Mouse (Mus musculus): Measurements from ENCODE around the gene Card6. TPM values are rescaled to one million over a fixed set of nuclear protein-coding genes. Genes with fewer than 3 reads are reported as not detected.

The Card6 gene
- polyA plus RNA-seq, 1 experiment: 1.4 TPM

DNA sequence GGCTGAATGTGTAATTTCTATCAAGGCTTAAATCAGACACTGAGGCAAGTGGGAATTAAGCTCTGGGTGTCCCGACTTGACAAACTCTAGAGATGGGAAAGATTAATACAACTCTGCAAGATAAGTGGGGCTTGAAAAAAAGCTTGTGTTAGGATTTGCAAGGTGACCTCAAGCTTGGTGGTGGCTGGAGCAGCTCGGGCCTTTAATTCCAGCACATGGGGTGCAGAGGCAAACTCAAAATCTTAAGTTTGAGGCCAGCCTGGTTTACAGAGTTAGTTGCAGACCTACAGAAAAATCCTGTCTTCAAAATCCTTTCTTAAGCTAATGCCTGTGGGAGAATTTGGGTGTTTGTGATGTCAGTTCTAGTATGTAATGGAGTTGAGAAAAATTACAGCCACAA, 10.9 kb upstream of the Card6 start:
- Histone ChIP-seq H3K36me3 (ENCODE audit: control insufficient read depth, insufficient read depth, low read length) (peaks cover 38% of the 10 kb centered on the region), H3K27ac (ENCODE audit: insufficient read depth, low read depth, low read length) (no peak overlapping the region), H3K4me1 (ENCODE audit: control insufficient read depth, insufficient read depth, insufficient read length, low read length) (peaks cover 4% of the 10 kb centered on the region; the same call in 1 of the 2 replicates), H3K4me3 (ENCODE audit: low read depth, low read length) (no peak overlapping the region), H3K27me3 (ENCODE audit: control insufficient read depth, insufficient read depth, low read length) (no peaks in the 10 kb centered on the region)
- no peak for TF ChIP-seq POLR2A (IDR thresholded peaks at IDR 0.05; ENCODE audit: low read depth, low read length)
- TF ChIP-seq CTCF (IDR thresholded peaks at IDR 0.05; ENCODE audit: extremely low read depth, insufficient read length, insufficient replicate concordance, low read depth, low read length): no peak
- 61% methylated on average over 2 of the region's 2 CpGs for WGBS

DNA sequence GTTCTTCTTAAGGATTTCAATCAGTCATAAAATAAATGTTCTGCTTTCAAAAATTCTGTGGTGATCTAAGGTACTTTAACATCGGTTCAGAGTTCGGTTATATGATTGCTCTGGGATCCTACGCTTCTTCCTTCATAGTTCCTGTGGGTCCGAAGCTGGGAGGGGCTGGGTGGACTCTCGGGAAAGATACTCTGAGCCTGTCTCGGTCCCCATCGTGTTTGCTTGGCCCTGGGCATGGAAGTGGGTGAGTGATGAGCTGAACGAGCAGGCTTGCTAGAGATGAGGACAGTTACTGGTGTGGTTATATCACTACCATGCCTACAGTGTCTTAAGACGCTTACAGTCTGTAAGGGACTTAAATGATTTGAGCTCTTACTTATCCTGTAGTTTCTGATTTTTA, 10.3 kb upstream of the Card6 start:
- no peak for TF ChIP-seq POLR2A (IDR thresholded peaks at IDR 0.05; ENCODE audit: low read depth, low read length)
- TF ChIP-seq CTCF (IDR thresholded peaks at IDR 0.05; ENCODE audit: extremely low read depth, insufficient read length, insufficient replicate concordance, low read depth, low read length): no peak
- no peak overlapping the region for H3K4me3 ChIP-seq (ENCODE audit: low read depth, low read length)
- H3K27ac ChIP-seq (ENCODE audit: insufficient read depth, low read depth, low read length): no peak overlapping the region
- peaks cover 37% of the 10 kb centered on the region for H3K36me3 ChIP-seq (ENCODE audit: control insufficient read depth, insufficient read depth, low read length)
- WGBS: 49% methylated on average over 9 of the region's 9 CpGs
- no peaks in the 10 kb centered on the region for H3K27me3 ChIP-seq (ENCODE audit: control insufficient read depth, insufficient read depth, low read length)
- H3K4me1 ChIP-seq (ENCODE audit: control insufficient read depth, insufficient read depth, insufficient read length, low read length): peaks cover 4% of the 10 kb centered on the region; the same call in 1 of the 2 replicates

DNA sequence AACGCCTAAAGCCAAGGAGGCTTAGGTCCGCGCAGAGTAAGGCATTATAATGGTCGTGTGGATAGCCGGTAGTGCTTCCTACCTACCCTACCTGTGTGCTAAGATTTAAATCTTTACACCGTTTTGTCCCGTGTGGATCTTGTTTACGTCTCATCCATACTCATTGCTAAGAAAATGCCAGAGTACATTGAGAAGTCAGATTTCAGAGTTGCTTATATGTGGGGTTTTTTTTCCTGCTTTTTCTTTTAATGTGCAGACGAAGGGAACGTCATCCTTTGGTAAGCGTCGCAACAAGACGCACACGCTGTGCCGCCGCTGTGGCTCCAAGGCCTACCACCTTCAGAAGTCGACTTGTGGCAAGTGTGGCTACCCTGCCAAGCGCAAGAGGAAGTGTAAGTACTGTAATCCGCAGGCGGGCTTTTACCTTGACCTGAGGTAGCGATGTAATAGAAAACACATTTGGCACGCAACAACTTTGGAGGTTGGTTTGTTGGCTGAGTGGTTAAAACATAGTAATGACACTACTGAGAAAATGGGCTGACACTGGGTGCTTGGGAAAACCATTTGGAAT, 8.8 kb upstream of the Card6 start:
- TF ChIP-seq POLR2A (IDR thresholded peaks at IDR 0.05; ENCODE audit: low read depth, low read length): no peak
- no peak for TF ChIP-seq CTCF (IDR thresholded peaks at IDR 0.05; ENCODE audit: extremely low read depth, insufficient read length, insufficient replicate concordance, low read depth, low read length)
- Histone ChIP-seq H3K36me3 (ENCODE audit: control insufficient read depth, insufficient read depth, low read length) (peaks cover 37% of the 10 kb centered on the region), H3K4me3 (ENCODE audit: low read depth, low read length) (peak overlapping the region; percentile 77), H3K27me3 (ENCODE audit: control insufficient read depth, insufficient read depth, low read length) (no peaks in the 10 kb centered on the region), H3K4me1 (ENCODE audit: control insufficient read depth, insufficient read depth, insufficient read length, low read length) (peaks cover 4% of the 10 kb centered on the region; the same call in 1 of the 2 replicates), H3K27ac (ENCODE audit: insufficient read depth, low read depth, low read length) (peak overlapping the region; percentile 17; the same call in 1 of the 2 replicates)
- under 1% methylated on average over 22 of the region's 22 CpGs for WGBS

DNA sequence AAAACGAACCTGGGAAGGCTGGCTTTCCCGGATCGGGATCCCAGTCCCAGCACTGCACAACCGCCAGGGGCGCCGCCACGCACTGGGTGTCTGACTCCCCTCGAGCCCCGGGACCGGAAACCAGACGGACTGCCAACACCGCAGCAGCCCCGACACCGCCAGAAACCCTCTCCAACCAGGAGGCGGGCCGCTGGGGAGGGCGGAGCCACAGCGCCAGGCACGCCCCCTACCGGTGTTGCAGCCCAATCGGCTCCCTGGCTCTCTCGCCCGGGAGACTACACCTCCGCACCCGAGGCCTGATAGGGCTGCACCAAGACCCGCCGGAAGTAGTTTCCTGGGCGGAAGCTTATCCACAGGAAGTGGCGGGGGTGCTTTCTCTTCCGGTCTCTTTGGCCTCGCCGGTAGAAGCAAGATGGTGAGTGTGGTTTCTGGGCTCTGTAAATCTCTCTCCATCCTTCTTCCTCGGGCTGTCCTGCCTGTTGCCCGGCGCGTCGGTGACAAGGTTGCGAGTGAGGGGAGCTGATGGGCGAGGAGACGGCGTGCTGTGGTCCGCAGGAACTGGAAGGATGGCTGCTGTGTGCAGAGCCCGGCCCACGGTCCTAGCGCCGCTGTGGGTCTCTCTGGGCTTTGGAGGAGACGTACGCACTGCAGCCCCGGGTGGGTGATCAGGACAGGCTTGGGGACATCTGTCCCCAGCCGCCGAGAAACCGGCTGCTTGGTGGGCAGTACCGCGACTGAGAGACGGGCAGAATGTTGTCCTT, 8.1 kb upstream of the Card6 start, which contains the start of gene Rpl37:
Rpl37 (plus strand) TSS at position 376 of the 761 bp plus-strand sequence.
- TF ChIP-seq POLR2A (IDR thresholded peaks at IDR 0.05; ENCODE audit: low read depth, low read length) (peak; percentile 29), CTCF (IDR thresholded peaks at IDR 0.05; ENCODE audit: extremely low read depth, insufficient read length, insufficient replicate concordance, low read depth, low read length) (peak; percentile 67)
- under 1% methylated on average over 55 of the region's 55 CpGs for WGBS
- Histone ChIP-seq H3K36me3 (ENCODE audit: control insufficient read depth, insufficient read depth, low read length) (peaks cover 33% of the 10 kb centered on the region), H3K27me3 (ENCODE audit: control insufficient read depth, insufficient read depth, low read length) (no peaks in the 10 kb centered on the region), H3K4me3 (ENCODE audit: low read depth, low read length) (peak within 1 kb of the TSS; percentile 77), H3K27ac (ENCODE audit: insufficient read depth, low read depth, low read length) (peak within 1 kb of the TSS; percentile 87), H3K4me1 (ENCODE audit: control insufficient read depth, insufficient read depth, insufficient read length, low read length) (peaks cover 4% of the 10 kb centered on the region; the same call in 1 of the 2 replicates)

DNA sequence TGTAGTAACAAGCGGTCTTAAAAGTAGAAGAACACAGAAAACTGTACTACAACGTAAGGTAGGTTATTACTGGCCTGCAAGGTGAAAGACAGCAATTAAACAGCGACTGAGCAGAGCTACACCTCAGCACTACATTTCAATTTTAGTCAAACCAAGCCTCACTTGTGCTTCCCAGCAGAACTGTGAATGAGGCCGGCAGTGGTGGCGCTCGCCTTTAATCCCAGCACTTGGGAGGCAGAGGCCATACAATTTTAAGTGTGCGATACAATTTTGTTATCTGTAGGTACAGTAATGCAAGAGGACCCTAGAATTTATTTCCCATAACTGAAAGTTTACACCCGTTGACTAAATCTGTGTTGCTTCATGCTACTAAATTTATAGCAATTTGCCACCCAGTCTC, 6.8 kb upstream of the Card6 start:
- 32% methylated on average over 8 of the region's 8 CpGs for WGBS
- peak overlapping the region; percentile 32 for H3K4me3 ChIP-seq (ENCODE audit: low read depth, low read length)
- H3K27me3 ChIP-seq (ENCODE audit: control insufficient read depth, insufficient read depth, low read length): no peaks in the 10 kb centered on the region
- TF ChIP-seq CTCF (IDR thresholded peaks at IDR 0.05; ENCODE audit: extremely low read depth, insufficient read length, insufficient replicate concordance, low read depth, low read length) (no peak), POLR2A (IDR thresholded peaks at IDR 0.05; ENCODE audit: low read depth, low read length) (no peak)
- H3K27ac ChIP-seq (ENCODE audit: insufficient read depth, low read depth, low read length): no peak overlapping the region
- H3K4me1 ChIP-seq (ENCODE audit: control insufficient read depth, insufficient read depth, insufficient read length, low read length): peaks cover 4% of the 10 kb centered on the region; the same call in 1 of the 2 replicates
- H3K36me3 ChIP-seq (ENCODE audit: control insufficient read depth, insufficient read depth, low read length): peaks cover 25% of the 10 kb centered on the region

DNA sequence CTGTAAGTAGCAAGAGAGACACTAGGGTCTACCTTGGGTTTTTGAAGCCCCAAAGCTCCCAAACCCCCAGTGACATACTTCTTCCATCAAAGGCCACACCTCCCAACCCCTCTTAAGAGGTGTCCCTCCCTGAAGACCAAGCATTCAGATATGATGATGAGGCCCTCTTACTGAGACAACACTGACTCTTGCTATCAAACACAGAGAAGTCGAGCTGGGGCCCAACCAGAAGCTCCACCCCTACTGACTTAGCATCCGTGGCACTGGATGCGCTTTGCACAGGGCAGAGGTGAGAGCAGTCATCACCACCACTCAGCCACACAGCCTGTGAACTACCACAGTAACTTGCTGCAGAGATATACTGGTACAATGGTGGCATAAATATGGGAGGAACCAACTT, 4.3 kb upstream of the Card6 start:
- H3K4me1 ChIP-seq (ENCODE audit: control insufficient read depth, insufficient read depth, insufficient read length, low read length): peaks cover 2% of the 10 kb centered on the region; the same call in 1 of the 2 replicates
- TF ChIP-seq POLR2A (IDR thresholded peaks at IDR 0.05; ENCODE audit: low read depth, low read length): no peak
- no peak for TF ChIP-seq CTCF (IDR thresholded peaks at IDR 0.05; ENCODE audit: extremely low read depth, insufficient read length, insufficient replicate concordance, low read depth, low read length)
- no peak overlapping the region for H3K4me3 ChIP-seq (ENCODE audit: low read depth, low read length)
- WGBS: 84% methylated on average over 3 of the region's 3 CpGs
- H3K36me3 ChIP-seq (ENCODE audit: control insufficient read depth, insufficient read depth, low read length): peaks cover 2% of the 10 kb centered on the region; the same call in 1 of the 2 replicates
- no peak overlapping the region for H3K27ac ChIP-seq (ENCODE audit: insufficient read depth, low read depth, low read length)
- no peaks in the 10 kb centered on the region for H3K27me3 ChIP-seq (ENCODE audit: control insufficient read depth, insufficient read depth, low read length)

DNA sequence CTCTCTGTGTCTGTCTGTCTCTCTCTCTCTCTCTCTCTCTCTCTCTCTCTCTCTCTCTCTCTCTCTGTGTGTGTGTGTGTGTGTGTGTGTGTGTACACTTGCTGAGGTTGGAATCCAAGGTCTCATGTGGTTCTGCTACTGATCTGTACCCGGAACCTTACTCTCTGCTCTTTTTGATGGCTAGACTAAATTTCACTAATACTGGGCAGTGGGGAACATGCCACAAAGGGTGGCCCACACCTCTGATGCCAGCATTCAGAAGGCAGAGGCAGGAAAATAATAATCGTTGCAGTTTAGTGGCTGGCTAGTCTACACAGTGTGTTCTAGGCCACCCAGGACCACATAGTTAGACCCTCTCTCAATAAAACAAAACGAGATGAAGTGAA, 309 bp upstream of the Card6 start:
- WGBS: 53% methylated on average over 3 of the region's 3 CpGs
- TF ChIP-seq POLR2A (IDR thresholded peaks at IDR 0.05; ENCODE audit: low read depth, low read length): no peak
- peak overlapping the region; percentile 87 for H3K27ac ChIP-seq (ENCODE audit: insufficient read depth, low read depth, low read length)
- no peaks in the 10 kb centered on the region for H3K27me3 ChIP-seq (ENCODE audit: control insufficient read depth, insufficient read depth, low read length)
- H3K36me3 ChIP-seq (ENCODE audit: control insufficient read depth, insufficient read depth, low read length): peaks cover 9% of the 10 kb centered on the region
- no peaks in the 10 kb centered on the region for H3K4me1 ChIP-seq (ENCODE audit: control insufficient read depth, insufficient read depth, insufficient read length, low read length)
- H3K4me3 ChIP-seq (ENCODE audit: low read depth, low read length): no peak overlapping the region
